Mouse (Mus musculus) lung, postnatal 0 days (tissue): ENCODE measurements around the gene Kcnb1. TPM values are rescaled to one million over a fixed set of nuclear protein-coding genes. Genes with fewer than 3 reads are reported as not detected.

ENCODE experiments used
- ATAC-seq: fragments of 200-750 bp; cut with Nextera tagmentation; 2 replicates; pipeline ENCODE4 v1.8.0; 2017; ENCODE audit warnings: moderate library complexity
- DNase-seq: peaks from one replicate; pipeline ENCODE4 v3.0.0-alpha.2; 2016; ENCODE audit warnings: low spot score
- H3K27ac ChIP-seq: fragments of 300-500 bp; sonication (generic); 2 replicates; pipeline ENCODE4 v1.5.1; 2014; ENCODE audit warnings: antibody characterized with exemption, mild to moderate bottlenecking, low read length, mixed read lengths
- H3K27me3 ChIP-seq: fragments of 300-500 bp; sonication (generic); replicated peaks from 2 replicates; pipeline ENCODE4 v1.6.1; 2014; ENCODE audit warnings: low read length, mixed read lengths; ENCODE audit not compliant: insufficient read depth
- H3K36me3 ChIP-seq: fragments of 300-500 bp; sonication (generic); 2 replicates; pipeline ENCODE4 v1.6.1; 2014; ENCODE audit warnings: low read length, mixed read lengths; ENCODE audit not compliant: insufficient read depth
- H3K4me1 ChIP-seq: fragments of 300-500 bp; sonication (generic); 2 replicates; pipeline ENCODE4 v1.6.1; 2014; ENCODE audit warnings: antibody characterized with exemption, low read depth, low read length, mixed read lengths; ENCODE audit not compliant: insufficient read depth
- H3K4me2 ChIP-seq: fragments of 300-500 bp; sonication (generic); replicated peaks from 2 replicates; pipeline ENCODE4 v1.6.1; 2014; ENCODE audit warnings: low read depth, mild to moderate bottlenecking, low read length, moderate library complexity, mixed read lengths
- H3K4me3 ChIP-seq: fragments of 300-500 bp; sonication (generic); 2 replicates; pipeline ENCODE4 v1.5.1; 2014; ENCODE audit warnings: low read depth, low read length
- H3K9ac ChIP-seq: fragments of 300-500 bp; sonication (generic); replicated peaks from 2 replicates; pipeline ENCODE4 v1.6.1; 2014; ENCODE audit warnings: low read depth, mild to moderate bottlenecking
- H3K9me3 ChIP-seq: fragments of 300-500 bp; sonication (generic); 2 replicates; pipeline ENCODE4 v1.6.1; 2016; ENCODE audit warnings: low read length, mixed read lengths
- CTCF ChIP-seq: IDR thresholded peaks from 2 replicates; pipeline ENCODE4 v1.5.1; 2016; ENCODE audit warnings: antibody characterized with exemption, mild to moderate bottlenecking
- EP300 ChIP-seq: IDR thresholded peaks from 2 replicates; pipeline ENCODE4 v1.6.1; 2016; ENCODE audit warnings: antibody characterized with exemption, mild to moderate bottlenecking, control low read depth
- WGBS: fragments of 180-500 bp; shearing (Covaris S2); extraction: QIAGEN DNeasy Blood & Tissue Kit; methylation state at CpG from one replicate; pipeline ENCODE4 v1.1.7; 2014; 5-methylcytosine and 5-hydroxymethylcytosine counted together
- polyA plus RNA-seq: library from polyadenylated mRNA; unstranded; fragments of >200 nt; fragmentation: Nextera tagmentation; extraction: Ambion mirVana; gene quantifications from 2 replicates; pipeline ENCODE4 v1.2.1, GENCODE M21; 2015

Kcnb1 gene
- polyA plus RNA-seq, 1 experiment from 2014 or later, result 1.1 TPM

DNA sequence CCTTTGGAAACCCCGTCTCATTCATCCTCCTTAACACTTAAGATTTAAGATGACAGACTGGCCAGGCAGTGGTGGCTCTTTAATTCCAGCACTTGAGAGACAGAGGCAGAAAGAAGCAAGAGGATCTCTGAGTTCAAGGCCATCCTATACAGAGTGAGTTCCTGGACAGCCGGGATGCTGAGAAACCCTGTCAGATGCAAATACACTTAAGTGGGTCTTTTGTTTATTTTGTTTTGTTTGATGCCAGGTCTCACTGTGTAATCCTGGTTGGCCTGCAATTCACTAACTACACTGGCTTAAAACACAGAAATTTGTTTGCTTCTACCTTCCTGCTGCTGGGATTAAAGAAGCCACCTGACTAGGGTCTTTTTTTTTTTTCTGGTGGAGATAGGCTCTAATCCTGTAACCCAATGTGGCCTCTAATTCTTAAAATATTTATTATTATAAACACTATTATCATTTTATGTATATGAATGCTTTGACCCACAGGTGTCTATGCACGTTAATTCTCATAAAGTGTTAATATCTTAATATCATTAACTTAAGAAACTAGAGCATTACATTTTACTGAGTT, 131.1 kb downstream of the Kcnb1 start:
- no peak overlapping the region for H3K4me2 ChIP-seq
- no peak overlapping the region for H3K27ac ChIP-seq
- H3K4me1 ChIP-seq, result peaks cover 20% of the 10 kb centered on the region
- H3K36me3 ChIP-seq, result peaks cover 20% of the 10 kb centered on the region; the same call in 1 of the 2 replicates
- H3K4me3 ChIP-seq, result no peak overlapping the region
- no peak overlapping the region for H3K9ac ChIP-seq
- 42% methylated on average over 3 of the region's 3 CpGs for WGBS
- DNase-seq (no peak), ATAC-seq (no peak)
- H3K27me3 ChIP-seq, result no peaks in the 10 kb centered on the region
- TF ChIP-seq EP300 (no peak), CTCF (no peak)
- H3K9me3 ChIP-seq, result no peaks in the 10 kb centered on the region

DNA sequence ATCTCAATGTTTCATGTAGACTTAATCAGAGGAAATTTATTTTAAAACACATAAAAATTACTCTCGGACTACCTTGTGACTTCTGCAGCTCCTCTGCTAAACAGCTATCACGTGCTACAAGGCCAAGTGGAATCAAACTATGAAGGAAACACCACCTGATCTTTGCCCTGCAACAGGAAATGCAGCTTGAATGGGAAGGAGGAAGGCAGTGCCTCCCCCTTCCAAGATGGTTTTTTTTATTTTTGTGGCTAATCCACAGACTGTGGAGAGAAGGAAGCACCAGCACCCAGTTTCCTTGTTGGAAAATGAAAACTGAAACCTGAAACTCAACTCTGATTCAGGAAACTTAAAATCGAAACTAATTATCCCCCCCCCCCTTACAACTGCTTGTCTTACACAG, 131.8 kb downstream of the Kcnb1 start:
- ATAC-seq, result no peak
- H3K4me3 ChIP-seq, result no peak overlapping the region
- no peak for TF ChIP-seq CTCF
- H3K4me1 ChIP-seq, result peaks cover 20% of the 10 kb centered on the region
- H3K9ac ChIP-seq, result no peak overlapping the region
- no peak overlapping the region for H3K4me2 ChIP-seq
- 35% methylated on average over 3 of the region's 3 CpGs for WGBS
- no peaks in the 10 kb centered on the region for H3K27me3 ChIP-seq
- peak overlapping the region; percentile 32; the same call in 1 of the 2 replicates for H3K27ac ChIP-seq
- peak; percentile 34 for DNase-seq
- peaks cover 20% of the 10 kb centered on the region; the same call in 1 of the 2 replicates for H3K36me3 ChIP-seq
- H3K9me3 ChIP-seq, result no peaks in the 10 kb centered on the region

DNA sequence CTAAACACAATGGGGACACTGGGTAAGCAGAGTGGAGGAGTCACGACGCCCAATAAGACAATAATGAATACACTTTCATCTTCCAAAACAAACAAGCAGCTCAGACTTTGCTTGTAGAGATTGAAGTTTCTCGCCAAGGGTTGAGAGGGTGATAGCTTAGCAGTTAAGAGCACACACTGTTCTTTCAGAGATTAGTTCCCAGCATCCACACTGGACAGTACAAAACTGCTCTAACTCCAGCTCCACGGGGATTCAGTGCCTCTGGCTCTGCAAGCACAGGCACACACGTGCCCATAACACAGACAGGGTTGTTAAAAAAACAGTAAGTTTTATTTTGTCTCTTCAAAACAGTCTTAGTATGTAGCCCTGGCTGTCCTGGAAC, 133.0 kb downstream of the Kcnb1 start:
- 81% methylated on average over 5 of the region's 5 CpGs for WGBS
- TF ChIP-seq CTCF (no peak), EP300 (no peak)
- Histone ChIP-seq H3K27ac (no peak overlapping the region), H3K27me3 (no peaks in the 10 kb centered on the region), H3K4me1 (peaks cover 20% of the 10 kb centered on the region), H3K4me2 (no peak overlapping the region), H3K4me3 (no peak overlapping the region), H3K36me3 (peaks cover 20% of the 10 kb centered on the region; the same call in 1 of the 2 replicates), H3K9me3 (no peaks in the 10 kb centered on the region), H3K9ac (no peak overlapping the region)
- no peak for DNase-seq
- no peak for ATAC-seq

DNA sequence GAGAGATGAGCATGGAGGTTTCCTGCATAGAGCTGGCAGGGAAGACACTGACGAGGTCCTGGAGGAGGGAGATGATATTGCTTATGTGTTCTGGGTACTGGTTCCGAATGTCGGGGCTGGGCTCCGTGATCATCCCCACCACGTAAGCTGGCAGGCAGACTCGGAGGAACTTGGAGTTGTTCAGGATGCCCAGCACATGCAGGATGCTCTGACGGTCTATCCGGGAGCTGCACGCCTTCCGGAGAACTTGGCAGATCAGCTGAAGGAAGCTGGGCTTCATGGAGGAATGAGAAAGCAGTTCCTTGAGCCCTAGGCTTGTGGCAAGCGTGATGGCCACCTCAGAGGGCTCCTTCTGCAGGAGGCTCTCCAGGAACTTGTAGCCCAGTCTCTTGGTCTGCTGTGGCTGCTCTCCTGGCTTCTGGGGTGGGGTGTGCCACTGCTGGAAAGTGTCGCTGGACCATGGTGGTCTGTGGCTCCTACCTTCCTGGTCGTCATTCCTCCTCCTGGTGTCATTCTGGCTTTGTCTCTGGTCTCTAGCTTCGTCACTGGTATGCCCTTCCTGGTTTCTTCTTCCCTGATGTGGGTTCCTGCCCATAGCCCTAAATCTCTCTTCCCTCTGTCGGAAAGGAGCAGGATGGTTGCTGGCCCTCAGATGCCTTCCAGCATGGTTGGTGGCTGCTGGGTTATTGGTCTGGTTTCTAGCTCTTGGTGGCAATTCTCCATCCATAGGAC, 133.6 kb downstream of the Kcnb1 start:
- no peak overlapping the region for H3K9ac ChIP-seq
- no peak overlapping the region for H3K4me2 ChIP-seq
- H3K27me3 ChIP-seq, result no peaks in the 10 kb centered on the region
- no peak overlapping the region for H3K27ac ChIP-seq
- H3K4me1 ChIP-seq, result peaks cover 15% of the 10 kb centered on the region
- no peaks in the 10 kb centered on the region for H3K9me3 ChIP-seq
- peaks cover 20% of the 10 kb centered on the region; the same call in 1 of the 2 replicates for H3K36me3 ChIP-seq
- no peak for TF ChIP-seq EP300
- no peak for TF ChIP-seq CTCF
- H3K4me3 ChIP-seq, result no peak overlapping the region
- no peak for DNase-seq
- WGBS, result 95% methylated on average over 15 of the region's 15 CpGs
- no peak for ATAC-seq

DNA sequence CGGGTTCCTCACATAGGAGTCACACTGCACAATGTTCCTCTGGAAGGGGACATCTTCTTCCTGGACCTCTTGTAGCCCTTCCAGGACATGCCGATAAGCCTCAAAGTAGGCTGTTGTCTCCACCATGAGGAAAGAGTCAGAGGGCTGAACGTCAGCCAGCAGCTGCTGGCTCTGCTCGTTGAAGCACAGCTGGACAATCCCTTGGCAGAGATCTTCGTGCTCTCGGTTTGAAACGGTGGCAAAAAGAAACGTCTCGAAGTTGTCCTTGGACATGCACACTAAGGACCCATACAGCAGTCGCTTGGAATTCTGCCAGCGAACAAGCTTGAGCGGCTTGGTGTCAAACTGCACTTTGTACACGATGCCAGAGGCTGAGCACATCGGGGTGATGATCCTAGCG, 134.6 kb downstream of the Kcnb1 start:
- ATAC-seq (peak; percentile 78), DNase-seq (peak; percentile 85)
- H3K4me1 ChIP-seq, result peaks cover 10% of the 10 kb centered on the region; the same call in 1 of the 2 replicates
- H3K9me3 ChIP-seq, result no peaks in the 10 kb centered on the region
- H3K4me2 ChIP-seq, result no peak overlapping the region
- 56% methylated on average over 15 of the region's 15 CpGs for WGBS
- H3K27ac ChIP-seq, result peak overlapping the region; percentile 47; the same call in 1 of the 2 replicates
- no peak overlapping the region for H3K9ac ChIP-seq
- TF ChIP-seq EP300, result peak; percentile 68
- TF ChIP-seq CTCF, result no peak
- peaks cover 20% of the 10 kb centered on the region; the same call in 1 of the 2 replicates for H3K36me3 ChIP-seq
- no peak overlapping the region for H3K4me3 ChIP-seq
- H3K27me3 ChIP-seq, result no peaks in the 10 kb centered on the region

DNA sequence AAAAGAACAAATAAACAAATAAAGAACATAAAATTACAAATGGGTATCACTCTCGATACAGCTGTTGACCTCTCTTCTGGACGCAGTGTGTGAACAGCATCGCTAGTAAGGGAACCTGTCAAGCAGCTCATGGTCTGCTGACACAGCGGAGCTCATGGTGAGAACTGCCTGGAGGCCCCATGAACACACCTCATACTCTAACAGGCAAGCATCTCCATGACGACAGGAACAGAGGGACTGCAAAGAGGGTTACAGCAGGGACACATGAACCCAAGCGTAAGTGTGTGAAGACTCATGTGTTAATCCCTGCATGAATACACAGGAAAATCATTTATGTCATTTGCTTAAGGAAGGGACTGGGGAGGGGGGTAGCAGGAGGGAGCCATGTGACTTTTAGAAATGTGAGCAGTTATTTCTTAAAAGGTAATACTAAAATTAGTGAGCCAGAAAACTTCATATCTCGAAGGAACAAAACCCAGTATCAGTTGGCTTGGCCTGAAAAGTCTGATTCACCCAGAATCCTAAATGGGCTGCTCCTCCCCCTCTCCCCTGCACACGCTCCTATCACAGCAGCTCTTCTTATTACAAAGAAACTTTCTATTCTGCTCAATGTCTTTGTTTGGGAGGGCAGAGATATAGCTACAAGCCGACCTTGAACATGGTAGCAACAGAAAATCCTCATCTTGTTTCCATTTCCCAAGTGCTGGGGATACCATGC, 136.7 kb downstream of the Kcnb1 start:
- Histone ChIP-seq H3K4me3 (no peak overlapping the region), H3K4me2 (no peak overlapping the region), H3K27ac (no peak overlapping the region), H3K4me1 (peaks cover 7% of the 10 kb centered on the region; the same call in 1 of the 2 replicates), H3K27me3 (no peaks in the 10 kb centered on the region), H3K9me3 (no peaks in the 10 kb centered on the region), H3K36me3 (peaks cover 31% of the 10 kb centered on the region), H3K9ac (no peak overlapping the region)
- ATAC-seq, result no peak
- whole genome bisulfite sequencing, result 70% methylated on average over 9 of the region's 9 CpGs
- no peak for DNase-seq
- TF ChIP-seq CTCF (no peak), EP300 (no peak)
